Mouse (Mus musculus): ENCODE measurements around the gene Casp9. TPM values are rescaled to one million over a fixed set of nuclear protein-coding genes. Genes with fewer than 3 reads are reported as not detected.

Casp9 gene
- total and polyA plus RNA-seq, 3 experiments, result 2.8 to 6.4 TPM; not detected in 1

DNA sequence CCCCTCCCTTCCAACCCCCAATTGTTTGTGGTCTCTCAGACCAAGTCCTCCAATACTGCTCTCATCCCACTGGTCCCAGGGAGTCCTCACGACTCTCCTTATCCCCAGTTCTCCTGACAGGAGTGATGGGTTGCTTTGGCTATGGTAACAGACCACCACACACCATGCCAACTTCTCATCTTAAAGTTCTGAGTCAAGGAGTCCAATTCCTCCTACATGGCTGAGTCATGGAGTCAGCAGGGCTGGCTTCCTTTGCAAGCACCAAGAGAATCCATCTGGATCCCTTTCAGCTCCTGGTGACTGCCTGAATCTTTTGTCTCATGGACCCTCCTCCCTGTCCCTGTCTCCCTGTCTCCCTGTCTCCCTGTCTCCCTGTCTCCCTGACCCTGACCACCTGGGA is 40.5 kb downstream of the Casp9 start:
- Histone ChIP-seq H3K4me3 (ENCODE audit: control insufficient read depth in 1 of 2, insufficient read depth in 1 of 2, low read depth in 2 of 2, low read length in 2 of 2) (no peak overlapping the region), H3K9me3 (replicated peaks; ENCODE audit: insufficient read depth, low read length) (no peaks in the 10 kb centered on the region), H3K27ac (ENCODE audit: control insufficient read depth, low read depth, low read length) (no peak overlapping the region), H3K9ac (ENCODE audit: control insufficient read depth, low read depth, low read length, poor library complexity, severe bottlenecking) (no peak overlapping the region), H3K4me1 (ENCODE audit: control insufficient read depth in 1 of 2, insufficient read depth in 2 of 2, low read length in 2 of 2) (no peaks in the 10 kb centered on the region), H3K79me2 (ENCODE audit: control insufficient read depth, insufficient read depth, low read length, poor library complexity) (no peaks in the 10 kb centered on the region), H3K36me3 (ENCODE audit: control insufficient read depth in 1 of 2, insufficient read depth in 2 of 2, low read length in 2 of 2) (no peaks in the 10 kb centered on the region), H3K27me3 (ENCODE audit: control insufficient read depth in 1 of 2, insufficient read depth in 2 of 2, low read length in 2 of 2) (peaks cover 0 to 2% of the 10 kb centered on the region in 2 experiments; a peak in 2 of 4 replicates)
- TF ChIP-seq SMC3 (IDR thresholded peaks at IDR 0.05; ENCODE audit: low read depth, low read length) (no peak), MAX (IDR thresholded peaks at IDR 0.05; ENCODE audit: low read length) (no peak), POLR2AphosphoS5 (IDR thresholded peaks at IDR 0.05; ENCODE audit: borderline replicate concordance, low read depth, low read length) (no peak), POLR2AphosphoS2 (IDR thresholded peaks at IDR 0.05; ENCODE audit: low read length) (no peak), UBTF (IDR thresholded peaks at IDR 0.05; ENCODE audit: borderline replicate concordance, insufficient read depth, low read depth, low read length) (no peak), MYB (IDR thresholded peaks at IDR 0.05; ENCODE audit: low read depth, low read length) (no peak)
- DNase-seq (ENCODE audit: low read depth, low spot score), result no peak

DNA sequence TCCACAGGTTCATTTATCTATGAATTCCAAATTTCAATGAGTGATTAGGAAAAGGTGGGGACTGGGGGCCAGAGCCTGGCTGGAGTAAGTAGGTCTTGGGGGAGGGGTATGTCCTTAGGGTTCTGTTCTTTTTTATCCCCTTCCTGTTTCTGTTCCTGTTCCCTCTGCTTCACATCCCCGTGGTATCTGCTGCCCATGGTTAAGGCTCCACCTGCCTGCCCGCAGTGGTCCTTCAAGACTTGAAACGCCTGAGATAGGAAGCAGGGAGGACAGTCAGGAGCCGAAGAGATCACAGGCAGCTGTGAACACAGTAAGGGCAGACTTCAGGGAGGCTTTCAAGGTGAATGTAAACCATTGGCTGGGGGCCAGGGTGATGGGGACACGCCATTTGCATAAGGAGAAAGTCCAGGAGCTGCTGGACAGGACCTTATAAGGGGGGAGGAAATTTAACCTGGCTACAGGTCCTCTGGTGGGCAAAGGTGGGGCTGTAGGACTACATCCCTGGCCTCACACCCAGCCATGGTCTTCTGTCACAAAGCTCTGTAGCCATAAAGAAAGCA is 41.2 kb downstream of the Casp9 start:
- Histone ChIP-seq H3K9ac (ENCODE audit: control insufficient read depth, low read depth, low read length, poor library complexity, severe bottlenecking) (no peak overlapping the region), H3K4me1 (ENCODE audit: control insufficient read depth in 1 of 2, insufficient read depth in 2 of 2, low read length in 2 of 2) (no peaks in the 10 kb centered on the region)
- no peak for TF ChIP-seq RCOR1 (IDR thresholded peaks at IDR 0.05; ENCODE audit: low read depth, low read length)
- TF ChIP-seq HCFC1 (IDR thresholded peaks at IDR 0.05; ENCODE audit: low read depth, low read length), result no peak
- TF ChIP-seq NRF1 (IDR thresholded peaks at IDR 0.05; ENCODE audit: insufficient read depth, low read depth, low read length, poor library complexity, severe bottlenecking), result no peak

DNA sequence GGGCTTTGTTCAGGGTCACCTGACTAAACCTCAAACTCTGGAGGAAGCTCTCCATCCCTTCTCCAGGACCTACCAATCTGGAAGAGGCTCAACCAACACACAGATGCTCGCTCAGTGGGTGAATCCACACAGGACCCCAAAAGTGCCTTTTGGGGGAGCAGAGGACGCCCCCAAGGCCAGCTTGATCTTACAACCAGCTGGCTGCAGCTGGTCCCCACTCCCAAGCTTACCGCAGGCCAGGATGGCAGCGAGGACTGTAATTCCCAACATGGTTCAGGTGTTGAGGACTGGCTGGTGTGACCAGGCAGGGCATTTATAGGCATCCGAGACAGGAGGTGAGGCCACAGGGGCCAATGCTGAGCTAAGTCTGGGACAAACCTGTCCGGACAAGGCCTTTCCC is 52.6 kb downstream of the Casp9 start, which contains the start of gene Ctrc:
Gene Ctrc, minus strand, starts transcription at position 361 of the 400 bp plus-strand sequence.
- Histone ChIP-seq H3K4me1 (ENCODE audit: control insufficient read depth in 1 of 2, insufficient read depth in 2 of 2, low read length in 2 of 2) (no peaks in the 10 kb centered on the region), H3K27me3 (ENCODE audit: control insufficient read depth in 1 of 2, insufficient read depth in 2 of 2, low read length in 2 of 2) (no peaks in the 10 kb centered on the region; a peak in 1 of 4 replicates), H3K9me3 (replicated peaks; ENCODE audit: insufficient read depth, low read length) (no peaks in the 10 kb centered on the region), H3K4me3 (ENCODE audit: control insufficient read depth in 1 of 2, insufficient read depth in 1 of 2, low read depth in 2 of 2, low read length in 2 of 2) (no peak within 1 kb of the TSS), H3K79me2 (ENCODE audit: control insufficient read depth, insufficient read depth, low read length, poor library complexity) (no peaks in the 10 kb centered on the region), H3K27ac (ENCODE audit: control insufficient read depth, low read depth, low read length) (no peak within 1 kb of the TSS), H3K9ac (ENCODE audit: control insufficient read depth, low read depth, low read length, poor library complexity, severe bottlenecking) (no peak within 1 kb of the TSS), H3K36me3 (ENCODE audit: control insufficient read depth in 1 of 2, insufficient read depth in 2 of 2, low read length in 2 of 2) (no peaks in the 10 kb centered on the region)
- TF ChIP-seq MXI1 (IDR thresholded peaks at IDR 0.05; ENCODE audit: low read depth, low read length) (no peak), MAZ (IDR thresholded peaks at IDR 0.05; ENCODE audit: low read depth, low read length) (no peak), USF2 (IDR thresholded peaks at IDR 0.05; ENCODE audit: borderline replicate concordance in 1 of 2, insufficient read depth in 1 of 2, low read depth in 1 of 2, low read length in 2 of 2) (no peak), TAL1 (IDR thresholded peaks at IDR 0.05; ENCODE audit: low read length) (no peak)
- DNase-seq (ENCODE audit: low read depth, low spot score), result no peak

More for the DNA sequence above, 41.2 kb downstream of the Casp9 start:
- Histone ChIP-seq H3K27me3 (ENCODE audit: control insufficient read depth in 1 of 2, insufficient read depth in 2 of 2, low read length in 2 of 2) (peaks cover 0 to 2% of the 10 kb centered on the region in 2 experiments; a peak in 2 of 4 replicates), H3K4me3 (ENCODE audit: control insufficient read depth in 1 of 2, insufficient read depth in 1 of 2, low read depth in 2 of 2, low read length in 2 of 2) (no peak overlapping the region), H3K9me3 (replicated peaks; ENCODE audit: insufficient read depth, low read length) (no peaks in the 10 kb centered on the region), H3K27ac (ENCODE audit: control insufficient read depth, low read depth, low read length) (no peak overlapping the region), H3K36me3 (ENCODE audit: control insufficient read depth in 1 of 2, insufficient read depth in 2 of 2, low read length in 2 of 2) (no peaks in the 10 kb centered on the region), H3K79me2 (ENCODE audit: control insufficient read depth, insufficient read depth, low read length, poor library complexity) (no peaks in the 10 kb centered on the region)
- no peak for DNase-seq (ENCODE audit: low read depth, low spot score)
